Mouse (Mus musculus) left cerebral cortex, adult 18-20 months (tissue): Measurements from ENCODE around the gene C2cd4d. TPM values are rescaled to one million over a fixed set of nuclear protein-coding genes. Genes with fewer than 3 reads are reported as not detected.

Experiments used
- DNase-seq, 2 experiments: peaks; one replicate each; pipeline ENCODE4 v3.0.0; 2021 to 2022; ENCODE audit warnings: low spot score in 2 of 2, mixed read lengths in 1 of 2
- total RNA-seq, 2 experiments: library from RNA; stranded (reverse); gene quantifications; 2 replicates each; pipeline ENCODE4 v1.2.3; 2021

Gene C2cd4d
- total RNA-seq, 2 experiments from 2014 or later, result 0.46 TPM; not detected in 1

GRCm38 (mm10) chr3:94412530-94412929 is 50.3 kb downstream of the C2cd4d start:
- no peak for DNase-seq

- peak; percentile 98 to 99 for DNase-seq
These were observed 50.9 kb downstream of the C2cd4d start, which contains the start of gene Tdrkh for GRCm38 (mm10) chr3:94413031-94413679. TSS of gene Tdrkh (plus strand) at chr3:94413273.

Other genes with a start within 250 kb of the C2cd4d start
- gene Gm10696, start 184.2 kb upstream of the C2cd4d start, total RNA-seq, result not detected
- gene Gm5286, start 165.7 kb upstream of the C2cd4d start, total RNA-seq, result not detected
- not detected for gene Gm4778, start 98.4 kb upstream of the C2cd4d start, total RNA-seq
- gene Them4, start 52.3 kb upstream of the C2cd4d start, total RNA-seq, result 10 to 100 TPM; 18.5 to 20.1 TPM
- not detected for gene Them5, start 20.3 kb upstream of the C2cd4d start, total RNA-seq
- 1 to 10 TPM; 1.7 to 1.9 TPM for gene Rorc, start 10.4 kb downstream of the C2cd4d start, total RNA-seq
- under 1 TPM; 0.63 to 0.73 TPM for gene Lingo4, start 36.1 kb downstream of the C2cd4d start, total RNA-seq
- gene Tdrkh, start 50.8 kb downstream of the C2cd4d start, total RNA-seq, result 10 to 100 TPM; 37.8 to 39.0 TPM
- 10 to 100 TPM; 36.9 to 37.1 TPM for gene Mrpl9, start 80.9 kb downstream of the C2cd4d start, total RNA-seq
- not detected for gene Oaz3, start 81.5 kb downstream of the C2cd4d start, total RNA-seq
- 100 to 1,000 TPM; 147 to 160 TPM for gene Celf3, start 115.9 kb downstream of the C2cd4d start, total RNA-seq
- gene Riiad1, start 117.9 kb downstream of the C2cd4d start, total RNA-seq, result 1 to 10 TPM; 6.4 to 7.8 TPM
- 100 to 1,000 TPM; 106 TPM for gene Snx27, start 220.3 kb downstream of the C2cd4d start, total RNA-seq